Mouse (Mus musculus) CD4-positive, CD25-positive, alpha-beta regulatory T cell, adult 9 weeks (primary cell): ENCODE results near the gene Sat2. TPM values are rescaled to one million over a fixed set of nuclear protein-coding genes. Genes with fewer than 3 reads are reported as not detected.

Source experiments
- polyA plus RNA-seq: library from polyadenylated mRNA; unstranded; fragments of 100-300 nt; shearing (Covaris generic); gene quantifications from one replicate; pipeline ENCODE4 v1.2.1, GENCODE M21; 2017

The Sat2 gene
- polyA plus RNA-seq: not detected

GRCm38 (mm10) chr11:69621571-69622268 lies at the start of gene Sat2:
Gene Sat2 (plus strand): TSS chr11:69622024.

GRCm38 (mm10) chr11:69580091-69580514 lies 41.7 kb upstream of the Sat2 start, which contains the start of the genes Wrap53 and Trp53:
Gene Wrap53 (minus strand): TSS chr11:69580255.
Gene Trp53 (plus strand): TSS chr11:69580359.

GRCm38 (mm10) chr11:69605726-69606490 lies 15.9 kb upstream of the Sat2 start, which contains the start of gene Atp1b2:
Gene Atp1b2 (minus strand): TSS chr11:69605942.

GRCm38 (mm10) chr11:69617805-69618204 lies 4.0 kb upstream of the Sat2 start, which contains the start of gene Shbg:
Gene Shbg (minus strand): TSS chr11:69617905.

GRCm38 (mm10) chr11:69632284-69633089 lies 10.7 kb downstream of the Sat2 start, which contains the start of gene Fxr2:
Gene Fxr2 (plus strand): TSS chr11:69632990.

GRCm38 (mm10) chr11:69655264-69656064 lies 33.6 kb downstream of the Sat2 start, which contains the start of gene Sox15:
Gene Sox15 (plus strand): TSS chr11:69655314.

GRCm38 (mm10) chr11:69662213-69662966 lies 40.6 kb downstream of the Sat2 start, which contains the start of gene Mpdu1:
Gene Mpdu1 (minus strand): TSS chr11:69662642.

GRCm38 (mm10) chr11:69665961-69666664 lies 44.3 kb downstream of the Sat2 start, which contains the start of gene Cd68:
Gene Cd68 (minus strand): TSS chr11:69666153.

GRCm38 (mm10) chr11:69672211-69672706 lies 50.4 kb downstream of the Sat2 start, which contains the start of gene Eif4a1:
Gene Eif4a1 (minus strand): TSS chr11:69672423.

Other genes with a start within 250 kb of the Sat2 start
- 146 TPM for gene Naa38, start 226.5 kb upstream of the Sat2 start, polyA plus RNA-seq
- gene Cyb5d1, start 226.4 kb upstream of the Sat2 start, polyA plus RNA-seq: 38.7 TPM
- gene Tmem88, start 223.8 kb upstream of the Sat2 start, polyA plus RNA-seq: 1.2 TPM
- 4.3 TPM for gene Kdm6b, start 208.3 kb upstream of the Sat2 start, polyA plus RNA-seq
- gene Dnah2, start 72.9 kb upstream of the Sat2 start, polyA plus RNA-seq: not detected
- gene Efnb3, start 61.8 kb upstream of the Sat2 start, polyA plus RNA-seq: 0.36 TPM
- 30.3 TPM for gene Wrap53, start 41.8 kb upstream of the Sat2 start, polyA plus RNA-seq
- 257 TPM for gene Trp53, start 41.7 kb upstream of the Sat2 start, polyA plus RNA-seq
- gene Atp1b2, start 16.1 kb upstream of the Sat2 start, polyA plus RNA-seq: not detected
- gene Shbg, start 4.1 kb upstream of the Sat2 start, polyA plus RNA-seq: not detected
- 9.2 TPM for gene Fxr2, start 11.0 kb downstream of the Sat2 start, polyA plus RNA-seq
- gene Sox15, start 33.3 kb downstream of the Sat2 start, polyA plus RNA-seq: not detected
- gene Mpdu1, start 40.6 kb downstream of the Sat2 start, polyA plus RNA-seq: 66.8 TPM
- gene Cd68, start 44.1 kb downstream of the Sat2 start, polyA plus RNA-seq: 5.7 TPM
- gene Eif4a1, start 50.4 kb downstream of the Sat2 start, polyA plus RNA-seq: 558 TPM
- gene Senp3, start 60.1 kb downstream of the Sat2 start, polyA plus RNA-seq: 44.6 TPM
- gene Tnfsf13, start 63.8 kb downstream of the Sat2 start, polyA plus RNA-seq: not detected
- gene Tnfsf12, start 73.8 kb downstream of the Sat2 start, polyA plus RNA-seq: not detected
- not detected for gene Tnfsfm13, start 74.1 kb downstream of the Sat2 start, polyA plus RNA-seq
- gene Polr2a, start 136.6 kb downstream of the Sat2 start, polyA plus RNA-seq: 53.7 TPM
- gene Slc35g3, start 139.9 kb downstream of the Sat2 start, polyA plus RNA-seq: not detected
- gene Zbtb4, start 143.9 kb downstream of the Sat2 start, polyA plus RNA-seq: 4.9 TPM
- 3.5 TPM for gene Chrnb1, start 173.9 kb downstream of the Sat2 start, polyA plus RNA-seq
- not detected for gene Fgf11, start 179.8 kb downstream of the Sat2 start, polyA plus RNA-seq
- not detected for gene Tmem102, start 183.6 kb downstream of the Sat2 start, polyA plus RNA-seq
- not detected for gene Gm39566, start 193.3 kb downstream of the Sat2 start, polyA plus RNA-seq
- not detected for gene Spem2, start 196.4 kb downstream of the Sat2 start, polyA plus RNA-seq
- gene Spem1, start 200.2 kb downstream of the Sat2 start, polyA plus RNA-seq: not detected
- 0.65 TPM for gene Nlgn2, start 215.8 kb downstream of the Sat2 start, polyA plus RNA-seq
- 121 TPM for gene Tmem256, start 216.5 kb downstream of the Sat2 start, polyA plus RNA-seq
- gene Plscr3, start 224.4 kb downstream of the Sat2 start, polyA plus RNA-seq: 30.1 TPM
- gene Tnk1, start 236.7 kb downstream of the Sat2 start, polyA plus RNA-seq: not detected